Mouse (Mus musculus): ENCODE data around the gene Nfkbie. TPM values are rescaled to one million over a fixed set of nuclear protein-coding genes. Genes with fewer than 3 reads are reported as not detected.

The Nfkbie gene
- polyA plus RNA-seq, 1 experiment = 50.4 TPM

GRCm38 (mm10) chr17:45573087-45573779 is 17.7 kb downstream of the Nfkbie start, which contains the start of gene Hsp90ab1:
Hsp90ab1 (minus strand) TSS chr17:45573271.
- WGBS = under 1% methylated on average over 41 of the region's 41 CpGs

GRCm38 (mm10) chr17:45573780-45574123 is 18.2 kb downstream of the Nfkbie start:
- Histone ChIP-seq H3K4me1 (ENCODE audit: control insufficient read depth, insufficient read depth, insufficient read length) (peaks cover 8% of the 10 kb centered on the region; the same call in 1 of the 2 replicates), H3K27ac (ENCODE audit: insufficient read depth, low read length) (peak overlapping the region; percentile 99), H3K27me3 (ENCODE audit: control insufficient read depth, insufficient read depth, low read length) (no peaks in the 10 kb centered on the region), H3K36me3 (ENCODE audit: control insufficient read depth, insufficient read depth, low read length) (peaks cover 26% of the 10 kb centered on the region), H3K4me3 (ENCODE audit: extremely low read depth, insufficient read depth, insufficient read length) (peak overlapping the region; percentile 94)
- TF ChIP-seq POLR2A (IDR thresholded peaks at IDR 0.05; ENCODE audit: low read depth, low read length) = 0 out of 2 replicates have a peak, but pooled peaks have one; percentile 8
- no peak for TF ChIP-seq CTCF (IDR thresholded peaks at IDR 0.05; ENCODE audit: extremely low read depth, insufficient read depth, insufficient read length, insufficient replicate concordance)
- DNase-seq (ENCODE audit: low read depth in 1 of 2, low spot score in 2 of 2) = peak; percentile 89 to 93
- WGBS = under 1% methylated on average over 16 of the region's 18 CpGs

More at GRCm38 (mm10) chr17:45573087-45573779, 17.7 kb downstream of the Nfkbie start, which contains the start of gene Hsp90ab1:
- H3K4me1 ChIP-seq (ENCODE audit: control insufficient read depth, insufficient read depth, insufficient read length) = peaks cover 8% of the 10 kb centered on the region; the same call in 1 of the 2 replicates
- H3K27ac ChIP-seq (ENCODE audit: insufficient read depth, low read length) = peak within 1 kb of the TSS; percentile 99
- H3K36me3 ChIP-seq (ENCODE audit: control insufficient read depth, insufficient read depth, low read length) = peaks cover 29% of the 10 kb centered on the region
- peak; percentile 95 to 98 for DNase-seq (ENCODE audit: low read depth in 1 of 2, low spot score in 2 of 2)
- H3K27me3 ChIP-seq (ENCODE audit: control insufficient read depth, insufficient read depth, low read length) = no peaks in the 10 kb centered on the region
- peak within 1 kb of the TSS; percentile 94 for H3K4me3 ChIP-seq (ENCODE audit: extremely low read depth, insufficient read depth, insufficient read length)
- TF ChIP-seq CTCF (IDR thresholded peaks at IDR 0.05; ENCODE audit: extremely low read depth, insufficient read depth, insufficient read length, insufficient replicate concordance) = no peak
- peak; percentile 98 for TF ChIP-seq POLR2A (IDR thresholded peaks at IDR 0.05; ENCODE audit: low read depth, low read length)

GRCm38 (mm10) chr17:45574129-45574761 is 18.7 kb downstream of the Nfkbie start:
- Histone ChIP-seq H3K27ac (ENCODE audit: insufficient read depth, low read length) (peak overlapping the region; percentile 99), H3K27me3 (ENCODE audit: control insufficient read depth, insufficient read depth, low read length) (no peaks in the 10 kb centered on the region), H3K4me1 (ENCODE audit: control insufficient read depth, insufficient read depth, insufficient read length) (peaks cover 8% of the 10 kb centered on the region; the same call in 1 of the 2 replicates), H3K4me3 (ENCODE audit: extremely low read depth, insufficient read depth, insufficient read length) (peak overlapping the region; percentile 94), H3K36me3 (ENCODE audit: control insufficient read depth, insufficient read depth, low read length) (peaks cover 21% of the 10 kb centered on the region)
- TF ChIP-seq CTCF (IDR thresholded peaks at IDR 0.05; ENCODE audit: extremely low read depth, insufficient read depth, insufficient read length, insufficient replicate concordance) (peak; percentile 1; the same call in 1 of the 2 replicates), POLR2A (IDR thresholded peaks at IDR 0.05; ENCODE audit: low read depth, low read length) (peak; percentile 46)
- WGBS = 3% methylated on average over 17 of the region's 17 CpGs
- DNase-seq (ENCODE audit: low read depth in 1 of 2, low spot score in 2 of 2) = peak; percentile 65 to 76

- H3K4me1 ChIP-seq (ENCODE audit: control insufficient read depth, insufficient read depth, insufficient read length) = peaks cover 8% of the 10 kb centered on the region; the same call in 1 of the 2 replicates
- TF ChIP-seq CTCF (IDR thresholded peaks at IDR 0.05; ENCODE audit: extremely low read depth, insufficient read depth, insufficient read length, insufficient replicate concordance) = no peak
- no peak for TF ChIP-seq POLR2A (IDR thresholded peaks at IDR 0.05; ENCODE audit: low read depth, low read length)
- H3K4me3 ChIP-seq (ENCODE audit: extremely low read depth, insufficient read depth, insufficient read length) = no peak overlapping the region
- DNase-seq (ENCODE audit: low read depth in 1 of 2, low spot score in 2 of 2) = no peak
- H3K27ac ChIP-seq (ENCODE audit: insufficient read depth, low read length) = no peak overlapping the region
- peaks cover 11% of the 10 kb centered on the region for H3K36me3 ChIP-seq (ENCODE audit: control insufficient read depth, insufficient read depth, low read length)
- H3K27me3 ChIP-seq (ENCODE audit: control insufficient read depth, insufficient read depth, low read length) = no peaks in the 10 kb centered on the region
- 91% methylated on average over 8 of the region's 8 CpGs for WGBS
Observed at GRCm38 (mm10) chr17:45575123-45575897, 19.8 kb downstream of the Nfkbie start.

GRCm38 (mm10) chr17:45578242-45578641 is 22.7 kb downstream of the Nfkbie start:
- Histone ChIP-seq H3K27ac (ENCODE audit: insufficient read depth, low read length) (no peak overlapping the region), H3K36me3 (ENCODE audit: control insufficient read depth, insufficient read depth, low read length) (no peaks in the 10 kb centered on the region), H3K4me3 (ENCODE audit: extremely low read depth, insufficient read depth, insufficient read length) (no peak overlapping the region), H3K27me3 (ENCODE audit: control insufficient read depth, insufficient read depth, low read length) (no peaks in the 10 kb centered on the region), H3K4me1 (ENCODE audit: control insufficient read depth, insufficient read depth, insufficient read length) (peaks cover 6% of the 10 kb centered on the region; the same call in 1 of the 2 replicates)
- TF ChIP-seq CTCF (IDR thresholded peaks at IDR 0.05; ENCODE audit: extremely low read depth, insufficient read depth, insufficient read length, insufficient replicate concordance) (no peak), POLR2A (IDR thresholded peaks at IDR 0.05; ENCODE audit: low read depth, low read length) (no peak)
- no peak for DNase-seq (ENCODE audit: low read depth in 1 of 2, low spot score in 2 of 2)
- 59% methylated on average over 5 of the region's 5 CpGs for WGBS

GRCm38 (mm10) chr17:45578843-45579242 is 23.3 kb downstream of the Nfkbie start:
- H3K27me3 ChIP-seq (ENCODE audit: control insufficient read depth, insufficient read depth, low read length) = no peaks in the 10 kb centered on the region
- WGBS = 79% methylated on average over 7 of the region's 7 CpGs
- TF ChIP-seq POLR2A (IDR thresholded peaks at IDR 0.05; ENCODE audit: low read depth, low read length) (no peak), CTCF (IDR thresholded peaks at IDR 0.05; ENCODE audit: extremely low read depth, insufficient read depth, insufficient read length, insufficient replicate concordance) (no peak)
- no peak overlapping the region for H3K4me3 ChIP-seq (ENCODE audit: extremely low read depth, insufficient read depth, insufficient read length)
- DNase-seq (ENCODE audit: low read depth in 1 of 2, low spot score in 2 of 2) = no peak
- no peaks in the 10 kb centered on the region for H3K36me3 ChIP-seq (ENCODE audit: control insufficient read depth, insufficient read depth, low read length)
- H3K4me1 ChIP-seq (ENCODE audit: control insufficient read depth, insufficient read depth, insufficient read length) = peaks cover 6% of the 10 kb centered on the region; the same call in 1 of the 2 replicates
- no peak overlapping the region for H3K27ac ChIP-seq (ENCODE audit: insufficient read depth, low read length)

Measured in spleen, adult 2 months (tissue).